Mouse (Mus musculus): ENCODE data around the gene Olfr9. TPM values are rescaled to one million over a fixed set of nuclear protein-coding genes. Genes with fewer than 3 reads are reported as not detected.

The Olfr9 gene
- polyA plus RNA-seq, 1 experiment from 2014 or later = not detected

- no peak for ATAC-seq (ENCODE audit: insufficient read depth)
- H3K9ac ChIP-seq = no peak within 1 kb of the TSS
- H3K4me3 ChIP-seq (ENCODE audit: low read depth, low read length) = no peak within 1 kb of the TSS
- H3K27ac ChIP-seq (ENCODE audit: low read depth) = no peak within 1 kb of the TSS
- no peaks in the 10 kb centered on the region for H3K27me3 ChIP-seq (ENCODE audit: insufficient read depth, low read length)
- 81% methylated on average over 12 of the region's 12 CpGs for WGBS
- H3K36me3 ChIP-seq (ENCODE audit: insufficient read depth) = no peaks in the 10 kb centered on the region
- H3K4me1 ChIP-seq (ENCODE audit: insufficient read depth) = no peaks in the 10 kb centered on the region
- H3K4me2 ChIP-seq = no peak within 1 kb of the TSS
- no peak for DNase-seq
- no peaks in the 10 kb centered on the region for H3K9me3 ChIP-seq (ENCODE audit: low read depth, low read length)
- TF ChIP-seq CTCF (IDR thresholded peaks at IDR 0.05; ENCODE audit: low read depth) = no peak
These were observed 28.3 kb upstream of the Olfr9 start, which contains the start of gene Mettl7b for GRCm38 (mm10) chr10:128960590-128961584. Mettl7b (minus strand) TSS chr10:128960988.

GRCm38 (mm10) chr10:128964961-128965360 is 24.3 kb upstream of the Olfr9 start:
- Histone ChIP-seq H3K9me3 (ENCODE audit: low read depth, low read length) (no peaks in the 10 kb centered on the region), H3K4me2 (no peak overlapping the region), H3K4me3 (ENCODE audit: low read depth, low read length) (no peak overlapping the region), H3K36me3 (ENCODE audit: insufficient read depth) (no peaks in the 10 kb centered on the region), H3K4me1 (ENCODE audit: insufficient read depth) (no peaks in the 10 kb centered on the region), H3K27ac (ENCODE audit: low read depth) (no peak overlapping the region), H3K9ac (no peak overlapping the region), H3K27me3 (ENCODE audit: insufficient read depth, low read length) (no peaks in the 10 kb centered on the region)
- ATAC-seq (ENCODE audit: insufficient read depth) (no peak), DNase-seq (no peak)
- 52% methylated on average over 2 of the region's 2 CpGs for WGBS
- TF ChIP-seq CTCF (IDR thresholded peaks at IDR 0.05; ENCODE audit: low read depth) = no peak

- Histone ChIP-seq H3K36me3 (ENCODE audit: insufficient read depth) (no peaks in the 10 kb centered on the region), H3K9ac (no peak overlapping the region), H3K27ac (ENCODE audit: low read depth) (peak overlapping the region; percentile 33; the same call in 1 of the 2 replicates), H3K9me3 (ENCODE audit: low read depth, low read length) (no peaks in the 10 kb centered on the region), H3K4me3 (ENCODE audit: low read depth, low read length) (no peak overlapping the region), H3K27me3 (ENCODE audit: insufficient read depth, low read length) (no peaks in the 10 kb centered on the region), H3K4me1 (ENCODE audit: insufficient read depth) (no peaks in the 10 kb centered on the region), H3K4me2 (no peak overlapping the region)
- TF ChIP-seq CTCF (IDR thresholded peaks at IDR 0.05; ENCODE audit: low read depth) = no peak
- no peak for ATAC-seq (ENCODE audit: insufficient read depth)
- DNase-seq = peak; percentile 44
- WGBS = 58% methylated on average over 6 of the region's 6 CpGs
These were observed 23.4 kb upstream of the Olfr9 start for GRCm38 (mm10) chr10:128965871-128966270.

- ATAC-seq (ENCODE audit: insufficient read depth) = peak; percentile 93
- Histone ChIP-seq H3K27ac (ENCODE audit: low read depth) (peak overlapping the region; percentile 79; the same call in 1 of the 2 replicates), H3K4me3 (ENCODE audit: low read depth, low read length) (no peak overlapping the region), H3K36me3 (ENCODE audit: insufficient read depth) (no peaks in the 10 kb centered on the region), H3K9ac (no peak overlapping the region), H3K27me3 (ENCODE audit: insufficient read depth, low read length) (no peaks in the 10 kb centered on the region), H3K9me3 (ENCODE audit: low read depth, low read length) (no peaks in the 10 kb centered on the region), H3K4me2 (no peak overlapping the region), H3K4me1 (ENCODE audit: insufficient read depth) (no peaks in the 10 kb centered on the region)
- whole genome bisulfite sequencing = 13% methylated on average over 1 of the region's 1 CpGs
- peak; percentile 59 for DNase-seq
- TF ChIP-seq CTCF (IDR thresholded peaks at IDR 0.05; ENCODE audit: low read depth) = no peak
These were observed 20.9 kb upstream of the Olfr9 start for GRCm38 (mm10) chr10:128968341-128968749.

- H3K27me3 ChIP-seq (ENCODE audit: insufficient read depth, low read length) = no peaks in the 10 kb centered on the region
- DNase-seq (no peak), ATAC-seq (ENCODE audit: insufficient read depth) (no peak)
- no peak overlapping the region for H3K4me2 ChIP-seq
- no peaks in the 10 kb centered on the region for H3K4me1 ChIP-seq (ENCODE audit: insufficient read depth)
- no peaks in the 10 kb centered on the region for H3K9me3 ChIP-seq (ENCODE audit: low read depth, low read length)
- H3K9ac ChIP-seq = no peak overlapping the region
- 47% methylated on average over 1 of the region's 1 CpGs for WGBS
- H3K27ac ChIP-seq (ENCODE audit: low read depth) = no peak overlapping the region
- no peak overlapping the region for H3K4me3 ChIP-seq (ENCODE audit: low read depth, low read length)
- no peak for TF ChIP-seq CTCF (IDR thresholded peaks at IDR 0.05; ENCODE audit: low read depth)
- no peaks in the 10 kb centered on the region for H3K36me3 ChIP-seq (ENCODE audit: insufficient read depth)
These were observed 18.4 kb upstream of the Olfr9 start for GRCm38 (mm10) chr10:128970740-128971250.

- 64% methylated on average over 4 of the region's 4 CpGs for WGBS
- Histone ChIP-seq H3K9me3 (ENCODE audit: low read depth, low read length) (no peaks in the 10 kb centered on the region), H3K9ac (no peak overlapping the region), H3K27ac (ENCODE audit: low read depth) (no peak overlapping the region), H3K36me3 (ENCODE audit: insufficient read depth) (no peaks in the 10 kb centered on the region), H3K4me1 (ENCODE audit: insufficient read depth) (no peaks in the 10 kb centered on the region), H3K4me3 (ENCODE audit: low read depth, low read length) (no peak overlapping the region), H3K27me3 (ENCODE audit: insufficient read depth, low read length) (no peaks in the 10 kb centered on the region), H3K4me2 (no peak overlapping the region)
- TF ChIP-seq CTCF (IDR thresholded peaks at IDR 0.05; ENCODE audit: low read depth) = no peak
- DNase-seq (no peak), ATAC-seq (ENCODE audit: insufficient read depth) (no peak)
These were observed 16.4 kb upstream of the Olfr9 start for GRCm38 (mm10) chr10:128972841-128973240.

- no peak for DNase-seq
- H3K9me3 ChIP-seq (ENCODE audit: low read depth, low read length) = no peaks in the 10 kb centered on the region
- no peak for ATAC-seq (ENCODE audit: insufficient read depth)
- TF ChIP-seq CTCF (IDR thresholded peaks at IDR 0.05; ENCODE audit: low read depth) = no peak
- no peak overlapping the region for H3K4me3 ChIP-seq (ENCODE audit: low read depth, low read length)
- H3K27ac ChIP-seq (ENCODE audit: low read depth) = no peak overlapping the region
- H3K4me2 ChIP-seq = no peak overlapping the region
- H3K36me3 ChIP-seq (ENCODE audit: insufficient read depth) = no peaks in the 10 kb centered on the region
- H3K4me1 ChIP-seq (ENCODE audit: insufficient read depth) = no peaks in the 10 kb centered on the region
- WGBS = 52% methylated on average over 3 of the region's 3 CpGs
- H3K9ac ChIP-seq = no peak overlapping the region
- H3K27me3 ChIP-seq (ENCODE audit: insufficient read depth, low read length) = no peaks in the 10 kb centered on the region
These were observed 12.8 kb upstream of the Olfr9 start for GRCm38 (mm10) chr10:128976395-128976794.
